Mouse (Mus musculus): ENCODE measurements around the gene Nme7.

The Nme7 gene

GRCm38 (mm10) chr1:164376761-164377487, 73.0 kb downstream of the Nme7 start:
- in situ Hi-C loops (cut with MboI, MseI) = no loop called here

- in situ Hi-C loops (cut with MboI, MseI) = no loop called here
Observed at GRCm38 (mm10) chr1:164383621-164384020, 79.7 kb downstream of the Nme7 start.

- in situ Hi-C loops (cut with MboI, MseI) = no loop called here
Observed at GRCm38 (mm10) chr1:164384354-164384753, 80.4 kb downstream of the Nme7 start.

GRCm38 (mm10) chr1:164384972-164385371, 81.1 kb downstream of the Nme7 start:
- in situ Hi-C loops (cut with MboI, MseI) = no loop called here

GRCm38 (mm10) chr1:164389743-164390142, 85.8 kb downstream of the Nme7 start:
- in situ Hi-C loops (cut with MboI, MseI) = no loop called here

- in situ Hi-C loops (cut with MboI, MseI) = no loop called here
Observed at GRCm38 (mm10) chr1:164392176-164392575, 88.3 kb downstream of the Nme7 start.

GRCm38 (mm10) chr1:164395131-164395780, 91.3 kb downstream of the Nme7 start:
- in situ Hi-C loops (cut with MboI, MseI) = no loop called here

- in situ Hi-C loops (cut with MboI, MseI) = no loop called here
Observed at GRCm38 (mm10) chr1:164397672-164398071, 93.8 kb downstream of the Nme7 start.

- in situ Hi-C loops (cut with MboI, MseI) = no loop called here
Observed at GRCm38 (mm10) chr1:164399578-164399977, 95.7 kb downstream of the Nme7 start.

GRCm38 (mm10) chr1:164405385-164405802, 101.5 kb downstream of the Nme7 start:
- in situ Hi-C loops (cut with MboI, MseI) = no loop called here

- in situ Hi-C loops (cut with MboI, MseI) = no loop called here
Observed at GRCm38 (mm10) chr1:164406506-164406905, 102.6 kb downstream of the Nme7 start.

- in situ Hi-C loops (cut with MboI, MseI) = no loop called here
Observed at GRCm38 (mm10) chr1:164408655-164409054, 104.7 kb downstream of the Nme7 start.

GRCm38 (mm10) chr1:164411306-164411705, 107.4 kb downstream of the Nme7 start:
- in situ Hi-C loops (cut with MboI, MseI) = no loop called here

GRCm38 (mm10) chr1:164412906-164413305, 109.0 kb downstream of the Nme7 start:
- in situ Hi-C loops (cut with MboI, MseI) = no loop called here

- in situ Hi-C loops (cut with MboI, MseI) = no loop called here
Observed at GRCm38 (mm10) chr1:164413608-164414007, 109.7 kb downstream of the Nme7 start.

- in situ Hi-C loops (cut with MboI, MseI) = no loop called here
Observed at GRCm38 (mm10) chr1:164415347-164415751, 111.4 kb downstream of the Nme7 start.

GRCm38 (mm10) chr1:164416692-164417394, 112.9 kb downstream of the Nme7 start:
- in situ Hi-C loops (cut with MboI, MseI) = no loop called here

GRCm38 (mm10) chr1:164417604-164418003, 113.7 kb downstream of the Nme7 start:
- in situ Hi-C loops (cut with MboI, MseI) = no loop called here

GRCm38 (mm10) chr1:164418320-164418719, 114.4 kb downstream of the Nme7 start:
- in situ Hi-C loops (cut with MboI, MseI) = no loop called here

- in situ Hi-C loops (cut with MboI, MseI) = no loop called here
Observed at GRCm38 (mm10) chr1:164419401-164419800, 115.5 kb downstream of the Nme7 start.

GRCm38 (mm10) chr1:164420623-164421354, 116.9 kb downstream of the Nme7 start:
- in situ Hi-C loops (cut with MboI, MseI) = no loop called here

- in situ Hi-C loops (cut with MboI, MseI) = no loop called here
Observed at GRCm38 (mm10) chr1:164426227-164426626, 122.3 kb downstream of the Nme7 start.

Measured in regulatory T cell (primary cell).